Mouse (Mus musculus) urinary bladder, adult 2 months (tissue): ENCODE data around the gene Shroom3. TPM values are rescaled to one million over a fixed set of nuclear protein-coding genes. Genes with fewer than 3 reads are reported as not detected.
"Not testable (repeated sequence)": the region's sequence is repeated elsewhere in the genome, so short reads cannot be mapped to it uniquely, and the experiment has no call there.

Experiments used
- DNase-seq: peaks from one replicate; pipeline ENCODE4 v3.0.0; 2022; ENCODE audit warnings: low spot score
- polyA plus RNA-seq: library from polyadenylated mRNA; depleted of rRNA; stranded (reverse); fragments of >200 nt; gene quantifications from 2 replicates; pipeline ENCODE4 v1.2.3, GENCODE M21; 2012

Gene Shroom3
- polyA plus RNA-seq, 1 experiment: 26.5 TPM

- DNase-seq: no peak
Observed at GRCm38 (mm10) chr5:92893284-92893683, 210.0 kb downstream of the Shroom3 start.

GRCm38 (mm10) chr5:92893711-92894110 lies 210.5 kb downstream of the Shroom3 start:
- no peak for DNase-seq

- no peak for DNase-seq
Observed at GRCm38 (mm10) chr5:92895877-92896276, 212.6 kb downstream of the Shroom3 start.

- no peak for DNase-seq
Observed at GRCm38 (mm10) chr5:92896725-92897280, 213.6 kb downstream of the Shroom3 start.

- peak; percentile 68 for DNase-seq
Observed at GRCm38 (mm10) chr5:92897766-92898745, 214.8 kb downstream of the Shroom3 start.

- no peak for DNase-seq
Observed at GRCm38 (mm10) chr5:92900470-92900869, 217.2 kb downstream of the Shroom3 start.

- DNase-seq: no peak
Observed at GRCm38 (mm10) chr5:92901870-92902269, 218.6 kb downstream of the Shroom3 start.

- DNase-seq: no peak
Observed at GRCm38 (mm10) chr5:92905146-92905545, 221.9 kb downstream of the Shroom3 start.

- no peak for DNase-seq
Observed at GRCm38 (mm10) chr5:92905594-92906008, 222.4 kb downstream of the Shroom3 start.

GRCm38 (mm10) chr5:92908227-92908626 lies 225.0 kb downstream of the Shroom3 start:
- no peak for DNase-seq

- no peak for DNase-seq
Observed at GRCm38 (mm10) chr5:92910838-92911237, 227.6 kb downstream of the Shroom3 start.

GRCm38 (mm10) chr5:92915421-92915820 lies 232.2 kb downstream of the Shroom3 start:
- DNase-seq: no peak

GRCm38 (mm10) chr5:92917755-92918154 lies 234.5 kb downstream of the Shroom3 start:
- no peak for DNase-seq

GRCm38 (mm10) chr5:92918170-92918569 lies 234.9 kb downstream of the Shroom3 start:
- DNase-seq: no peak

GRCm38 (mm10) chr5:92918866-92919265 lies 235.6 kb downstream of the Shroom3 start:
- DNase-seq: no peak

GRCm38 (mm10) chr5:92919390-92919789 lies 236.2 kb downstream of the Shroom3 start:
- DNase-seq: no peak

GRCm38 (mm10) chr5:92920984-92921383 lies 237.7 kb downstream of the Shroom3 start:
- DNase-seq: no peak

GRCm38 (mm10) chr5:92921728-92922127 lies 238.5 kb downstream of the Shroom3 start:
- no peak for DNase-seq

- DNase-seq: not testable (repeated sequence)
Observed at GRCm38 (mm10) chr5:92922981-92923380, 239.7 kb downstream of the Shroom3 start.

GRCm38 (mm10) chr5:92924851-92925477 lies 241.7 kb downstream of the Shroom3 start:
- DNase-seq: peak; percentile 49

GRCm38 (mm10) chr5:92927667-92928066 lies 244.4 kb downstream of the Shroom3 start:
- DNase-seq: no peak

GRCm38 (mm10) chr5:92930557-92930956 lies 247.3 kb downstream of the Shroom3 start:
- no peak for DNase-seq
